Mouse (Mus musculus) midbrain, embryonic 12.5 days (tissue): ENCODE measurements around the gene Steap4. TPM values are rescaled to one million over a fixed set of nuclear protein-coding genes. Genes with fewer than 3 reads are reported as not detected.
"Not testable (repeated sequence)": the region's sequence is repeated elsewhere in the genome, so short reads cannot be mapped to it uniquely, and the experiment has no call there.

Experiments used
- ATAC-seq: fragments of 200-750 bp; cut with Nextera tagmentation; 2 replicates; pipeline ENCODE4 v1.8.0; 2017; ENCODE audit warnings: low read depth, moderate TSS enrichment, moderate library complexity; ENCODE audit not compliant: low FRiP score
- H3K27ac ChIP-seq: fragments of 300-500 bp; sonication (generic); replicated peaks from 2 replicates; pipeline ENCODE4 v1.5.1; 2016; ENCODE audit warnings: mild to moderate bottlenecking
- H3K27me3 ChIP-seq: fragments of 300-500 bp; sonication (generic); 2 replicates; pipeline ENCODE4 v1.6.1; 2016; ENCODE audit warnings: mild to moderate bottlenecking
- H3K36me3 ChIP-seq: fragments of 300-500 bp; sonication (generic); 2 replicates; pipeline ENCODE4 v1.6.1; 2016
- H3K4me1 ChIP-seq: fragments of 300-500 bp; sonication (generic); 2 replicates; pipeline ENCODE4 v1.6.1; 2016
- H3K4me2 ChIP-seq: fragments of 300-500 bp; sonication (generic); replicated peaks from 2 replicates; pipeline ENCODE4 v1.6.1; 2016; ENCODE audit warnings: mild to moderate bottlenecking, moderate library complexity
- H3K4me3 ChIP-seq: fragments of 300-500 bp; sonication (generic); 2 replicates; pipeline ENCODE4 v1.5.1; 2016; ENCODE audit warnings: mild to moderate bottlenecking
- H3K9ac ChIP-seq: fragments of 300-500 bp; sonication (generic); replicated peaks from 2 replicates; pipeline ENCODE4 v1.6.1; 2016; ENCODE audit warnings: mild to moderate bottlenecking, moderate library complexity
- H3K9me3 ChIP-seq: fragments of 300-500 bp; sonication (generic); 2 replicates; pipeline ENCODE4 v1.6.1; 2016; ENCODE audit warnings: mild to moderate bottlenecking
- WGBS: fragments of 180-500 bp; shearing (Covaris S2); methylation state at CpG from one replicate; pipeline ENCODE4 v1.1.7; 2016; 5-methylcytosine and 5-hydroxymethylcytosine counted together
- polyA plus RNA-seq: library from polyadenylated mRNA; unstranded; fragments of >200 nt; fragmentation: Nextera tagmentation; extraction: Ambion mirVana; gene quantifications from 2 replicates; pipeline ENCODE4 v1.2.1, GENCODE M21; 2016

The Steap4 gene
- polyA plus RNA-seq, 1 experiment from 2014 or later: 0.19 TPM

GRCm38 (mm10) chr5:7955371-7955966, 4.8 kb upstream of the Steap4 start:
- peaks cover 6% of the 10 kb centered on the region; the same call in 1 of the 2 replicates for H3K4me1 ChIP-seq
- no peaks in the 10 kb centered on the region for H3K36me3 ChIP-seq
- no peak overlapping the region for H3K4me3 ChIP-seq
- no peak for ATAC-seq
- no peak overlapping the region for H3K9ac ChIP-seq
- WGBS: 72% methylated on average over 5 of the region's 5 CpGs
- no peak overlapping the region for H3K27ac ChIP-seq
- H3K27me3 ChIP-seq: no peaks in the 10 kb centered on the region
- H3K4me2 ChIP-seq: no peak overlapping the region
- no peaks in the 10 kb centered on the region for H3K9me3 ChIP-seq

- Histone ChIP-seq H3K27me3 (no peaks in the 10 kb centered on the region), H3K36me3 (no peaks in the 10 kb centered on the region), H3K9ac (no peak overlapping the region), H3K9me3 (no peaks in the 10 kb centered on the region), H3K27ac (no peak overlapping the region), H3K4me3 (no peak overlapping the region), H3K4me2 (no peak overlapping the region), H3K4me1 (peaks cover 6% of the 10 kb centered on the region; the same call in 1 of the 2 replicates)
- 98% methylated on average over 4 of the region's 4 CpGs for WGBS
- ATAC-seq: no peak
Observed at GRCm38 (mm10) chr5:7958061-7958460, 2.2 kb upstream of the Steap4 start.

GRCm38 (mm10) chr5:7959286-7959685, 971 bp upstream of the Steap4 start:
- Histone ChIP-seq H3K4me1 (peaks cover 6% of the 10 kb centered on the region; the same call in 1 of the 2 replicates), H3K36me3 (no peaks in the 10 kb centered on the region), H3K9ac (no peak overlapping the region), H3K27ac (no peak overlapping the region), H3K27me3 (no peaks in the 10 kb centered on the region), H3K4me3 (no peak overlapping the region), H3K4me2 (no peak overlapping the region), H3K9me3 (no peaks in the 10 kb centered on the region)
- no peak for ATAC-seq
- WGBS: 88% methylated on average over 6 of the region's 6 CpGs

- Histone ChIP-seq H3K27ac (no peak overlapping the region), H3K36me3 (no peaks in the 10 kb centered on the region), H3K4me1 (peaks cover 6% of the 10 kb centered on the region; the same call in 1 of the 2 replicates), H3K27me3 (no peaks in the 10 kb centered on the region), H3K4me2 (no peak overlapping the region), H3K4me3 (no peak overlapping the region), H3K9ac (no peak overlapping the region), H3K9me3 (no peaks in the 10 kb centered on the region)
- ATAC-seq: no peak
- 81% methylated on average over 7 of the region's 7 CpGs for WGBS
Observed at GRCm38 (mm10) chr5:7961113-7961512, 856 bp downstream of the Steap4 start.

GRCm38 (mm10) chr5:7965281-7965680, 5.0 kb downstream of the Steap4 start:
- ATAC-seq: no peak
- H3K4me3 ChIP-seq: no peak overlapping the region
- no peak overlapping the region for H3K9ac ChIP-seq
- no peaks in the 10 kb centered on the region for H3K27me3 ChIP-seq
- H3K36me3 ChIP-seq: no peaks in the 10 kb centered on the region
- H3K4me1 ChIP-seq: peaks cover 2% of the 10 kb centered on the region; the same call in 1 of the 2 replicates
- H3K27ac ChIP-seq: no peak overlapping the region
- WGBS: 41% methylated on average over 3 of the region's 3 CpGs
- no peaks in the 10 kb centered on the region for H3K9me3 ChIP-seq
- no peak overlapping the region for H3K4me2 ChIP-seq

- no peak for ATAC-seq
- no peak overlapping the region for H3K4me2 ChIP-seq
- H3K9me3 ChIP-seq: no peaks in the 10 kb centered on the region
- 89% methylated on average over 5 of the region's 5 CpGs for WGBS
- no peak overlapping the region for H3K4me3 ChIP-seq
- H3K9ac ChIP-seq: no peak overlapping the region
- H3K4me1 ChIP-seq: no peaks in the 10 kb centered on the region
- H3K36me3 ChIP-seq: no peaks in the 10 kb centered on the region
- H3K27ac ChIP-seq: no peak overlapping the region
- no peaks in the 10 kb centered on the region for H3K27me3 ChIP-seq
Observed at GRCm38 (mm10) chr5:7968152-7968551, 7.9 kb downstream of the Steap4 start.

- Histone ChIP-seq H3K36me3 (no peaks in the 10 kb centered on the region), H3K27ac (no peak overlapping the region), H3K4me3 (no peak overlapping the region), H3K9me3 (no peaks in the 10 kb centered on the region), H3K4me2 (no peak overlapping the region), H3K9ac (no peak overlapping the region), H3K4me1 (no peaks in the 10 kb centered on the region), H3K27me3 (no peaks in the 10 kb centered on the region)
- ATAC-seq: no peak
- WGBS: 86% methylated on average over 2 of the region's 2 CpGs
Observed at GRCm38 (mm10) chr5:7972266-7972665, 12.0 kb downstream of the Steap4 start.

- WGBS: 91% methylated on average over 11 of the region's 11 CpGs
- H3K4me3 ChIP-seq: no peak overlapping the region
- H3K27ac ChIP-seq: no peak overlapping the region
- H3K9me3 ChIP-seq: no peaks in the 10 kb centered on the region
- no peak for ATAC-seq
- H3K27me3 ChIP-seq: no peaks in the 10 kb centered on the region
- no peak overlapping the region for H3K4me2 ChIP-seq
- H3K36me3 ChIP-seq: no peaks in the 10 kb centered on the region
- no peaks in the 10 kb centered on the region for H3K4me1 ChIP-seq
- no peak overlapping the region for H3K9ac ChIP-seq
Observed at GRCm38 (mm10) chr5:7974522-7975197, 14.4 kb downstream of the Steap4 start.

- Histone ChIP-seq H3K4me1 (no peaks in the 10 kb centered on the region), H3K9me3 (no peaks in the 10 kb centered on the region), H3K36me3 (no peaks in the 10 kb centered on the region), H3K9ac (no peak overlapping the region), H3K27me3 (no peaks in the 10 kb centered on the region), H3K4me3 (no peak overlapping the region), H3K27ac (no peak overlapping the region), H3K4me2 (no peak overlapping the region)
- ATAC-seq: no peak
- 92% methylated on average over 5 of the region's 5 CpGs for WGBS
Observed at GRCm38 (mm10) chr5:7980586-7980985, 20.3 kb downstream of the Steap4 start.

GRCm38 (mm10) chr5:7987962-7988361, 27.7 kb downstream of the Steap4 start:
- 85% methylated on average over 1 of the region's 1 CpGs for WGBS
- Histone ChIP-seq H3K4me1 (no peaks in the 10 kb centered on the region), H3K4me3 (no peak overlapping the region), H3K4me2 (no peak overlapping the region), H3K36me3 (no peaks in the 10 kb centered on the region), H3K27ac (no peak overlapping the region), H3K9ac (no peak overlapping the region), H3K27me3 (no peaks in the 10 kb centered on the region), H3K9me3 (no peaks in the 10 kb centered on the region)
- no peak for ATAC-seq

GRCm38 (mm10) chr5:7988415-7988814, 28.2 kb downstream of the Steap4 start:
- WGBS: 87% methylated on average over 4 of the region's 4 CpGs
- no peak overlapping the region for H3K4me2 ChIP-seq
- no peak overlapping the region for H3K4me3 ChIP-seq
- no peaks in the 10 kb centered on the region for H3K36me3 ChIP-seq
- no peak overlapping the region for H3K27ac ChIP-seq
- H3K4me1 ChIP-seq: no peaks in the 10 kb centered on the region
- H3K9me3 ChIP-seq: no peaks in the 10 kb centered on the region
- no peak for ATAC-seq
- H3K9ac ChIP-seq: no peak overlapping the region
- H3K27me3 ChIP-seq: no peaks in the 10 kb centered on the region

- H3K4me3 ChIP-seq, H3K36me3 ChIP-seq, H3K9ac ChIP-seq, H3K9me3 ChIP-seq, H3K27me3 ChIP-seq, H3K4me1 ChIP-seq, ATAC-seq, H3K4me2 ChIP-seq, H3K27ac ChIP-seq: not testable (repeated sequence)
- WGBS: 85% methylated on average over 1 of the region's 2 CpGs
Observed at GRCm38 (mm10) chr5:7991631-7992030, 31.4 kb downstream of the Steap4 start.
